Mouse (Mus musculus) urinary bladder, postnatal 14 days (tissue): Measurements from ENCODE around the gene Dgkg.

ENCODE experiments used
- DNase-seq: peaks from one replicate; pipeline ENCODE4 v3.0.0; 2021; ENCODE audit warnings: low spot score

Dgkg gene

DNA sequence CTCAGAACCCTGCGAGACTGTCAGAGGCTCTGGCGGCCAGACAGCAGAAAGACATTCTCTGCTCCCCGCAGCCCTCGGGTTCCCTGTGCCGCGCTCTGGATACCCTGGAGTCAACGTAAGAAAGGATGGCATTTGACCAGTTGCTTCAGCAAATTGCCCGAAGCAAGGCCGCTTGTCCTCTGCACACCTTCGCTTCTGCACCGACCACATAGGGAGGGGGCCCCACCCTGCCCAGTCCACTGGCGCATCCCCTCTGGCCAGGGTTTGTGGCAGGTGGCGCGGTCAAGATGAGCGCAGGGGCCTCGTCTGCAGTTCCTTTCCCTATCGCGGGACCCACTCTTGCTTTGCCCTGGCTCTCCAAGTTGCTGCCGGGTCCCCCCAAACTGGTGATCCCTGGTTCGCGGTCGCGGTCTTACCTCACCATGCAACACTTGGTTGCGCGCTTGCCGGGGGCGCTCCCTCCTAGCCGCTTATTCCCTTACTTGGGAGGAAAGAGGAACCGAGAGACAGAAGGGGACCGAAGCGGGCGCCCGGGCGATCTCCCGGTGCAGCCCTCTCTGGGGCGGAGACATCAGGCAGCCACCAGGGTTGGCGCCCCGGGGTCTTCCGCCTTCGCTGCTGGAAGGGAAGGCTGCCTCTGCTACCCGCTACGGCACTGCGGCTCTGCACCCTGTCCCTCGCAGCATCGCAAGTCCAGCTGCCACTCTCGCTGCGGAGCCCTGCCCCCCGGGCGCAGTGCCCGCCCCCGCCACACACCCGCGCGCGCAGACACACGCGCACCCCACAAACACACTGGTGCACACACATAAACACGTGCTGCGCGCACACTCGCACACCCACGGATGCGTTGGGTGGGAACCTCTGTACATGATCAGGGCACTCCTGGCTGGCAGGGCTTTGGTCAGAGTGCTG lies at the start of gene Dgkg:
TSS of gene Dgkg (minus strand) at position 689 of the 912 bp plus-strand sequence.
- peak; percentile 26 for DNase-seq

DNA sequence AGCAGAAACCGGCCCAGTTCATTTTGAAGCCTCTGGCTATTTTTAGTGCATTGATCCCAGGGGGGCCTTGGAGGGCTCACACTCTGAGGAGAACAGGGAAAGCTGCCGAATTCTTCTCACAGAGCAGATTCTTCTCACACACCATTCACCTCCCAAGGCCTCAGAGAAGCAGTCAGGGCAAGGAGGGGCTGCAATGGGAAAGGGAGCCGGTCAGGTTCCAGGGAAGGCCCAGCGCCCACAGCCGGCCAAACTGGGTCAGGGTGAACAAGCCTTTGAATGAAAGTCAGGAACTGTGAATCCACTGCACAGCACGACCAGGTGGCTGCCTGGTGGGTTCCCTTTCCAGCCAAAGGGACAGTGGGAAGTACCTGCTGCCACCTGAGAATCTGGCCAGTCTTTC lies 47.9 kb upstream of the Dgkg start:
- DNase-seq, result no peak

DNA sequence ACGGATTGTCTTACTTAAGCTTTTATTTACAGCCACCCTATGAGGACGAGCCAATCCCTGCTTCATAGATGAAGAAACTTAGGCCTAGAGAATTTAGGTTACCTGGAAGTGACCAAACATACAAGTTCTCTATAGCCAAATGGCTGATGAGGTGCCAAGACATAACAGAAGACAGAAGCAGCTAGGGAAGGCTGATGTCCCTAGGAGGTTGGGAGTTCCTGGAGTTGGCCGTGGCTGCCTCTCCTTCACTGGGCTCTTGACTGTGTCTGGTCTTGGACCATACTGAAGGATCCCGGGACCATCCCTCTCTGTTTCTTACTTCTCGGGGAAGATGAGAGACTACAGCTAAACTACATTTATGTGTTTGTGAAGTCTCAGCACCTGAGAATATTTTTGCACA lies 47.1 kb upstream of the Dgkg start:
- no peak for DNase-seq

DNA sequence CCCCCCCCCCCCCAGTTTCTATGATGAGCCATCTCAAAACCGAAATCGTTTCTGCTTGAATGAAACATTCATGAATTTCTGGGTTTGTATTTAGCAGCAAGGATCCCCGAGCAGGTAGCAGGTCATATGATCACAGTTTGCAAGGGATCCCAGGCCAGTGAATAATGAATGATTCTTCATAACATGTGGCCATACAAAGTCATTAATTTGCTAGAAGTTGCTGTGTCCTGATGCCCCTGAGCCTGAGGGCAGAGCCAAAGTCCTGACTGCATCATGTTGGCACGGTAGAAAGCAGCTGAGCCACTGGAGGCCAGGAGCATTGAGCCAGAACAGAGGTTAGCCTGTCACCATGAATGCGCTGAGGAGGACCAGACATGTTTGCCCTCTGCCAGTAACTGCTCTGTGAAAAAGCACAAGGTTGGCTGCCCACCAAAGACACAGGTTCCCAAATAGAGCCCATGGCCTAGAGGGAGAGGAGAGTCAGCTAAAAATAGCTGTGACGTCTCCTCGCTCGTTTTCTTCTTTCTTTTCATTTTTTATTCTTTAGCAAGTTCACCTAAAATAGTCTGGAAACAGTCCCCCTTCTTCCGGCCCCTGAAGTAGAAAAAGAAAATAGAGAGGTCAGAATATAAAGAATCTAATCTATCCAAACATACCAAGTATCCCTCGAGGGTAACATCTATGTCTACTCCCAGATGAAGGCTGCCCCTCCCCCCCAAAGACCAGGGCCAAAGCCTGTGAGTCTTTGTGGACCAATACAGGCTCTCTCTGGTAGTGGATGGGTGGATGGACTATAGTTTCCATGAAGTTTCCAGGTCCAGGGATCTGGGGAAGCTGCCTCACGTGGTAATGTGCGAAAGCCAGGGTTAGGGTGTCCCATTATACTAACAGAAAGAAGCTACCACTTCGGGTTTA lies 42.1 kb upstream of the Dgkg start:
- peak; percentile 10 for DNase-seq

DNA sequence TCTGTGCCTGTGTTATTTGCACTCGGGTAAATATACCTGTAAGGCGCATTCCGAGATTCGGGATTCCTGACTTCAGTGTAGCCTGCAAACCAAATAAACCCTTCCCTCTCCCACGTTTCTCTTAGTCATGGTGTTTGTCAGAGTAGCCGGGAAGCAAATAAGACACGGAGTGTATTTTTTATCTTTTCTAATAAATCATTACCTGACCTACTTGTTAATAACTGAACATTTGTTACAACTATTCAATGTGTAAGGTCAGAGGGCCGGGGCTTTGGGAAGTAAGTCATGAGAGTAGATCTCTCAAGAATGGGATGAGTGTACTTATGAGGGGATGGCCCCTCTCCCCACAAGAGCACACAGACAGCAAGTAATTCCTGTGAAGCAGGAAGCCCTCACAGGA lies 41.1 kb upstream of the Dgkg start:
- no peak for DNase-seq

DNA sequence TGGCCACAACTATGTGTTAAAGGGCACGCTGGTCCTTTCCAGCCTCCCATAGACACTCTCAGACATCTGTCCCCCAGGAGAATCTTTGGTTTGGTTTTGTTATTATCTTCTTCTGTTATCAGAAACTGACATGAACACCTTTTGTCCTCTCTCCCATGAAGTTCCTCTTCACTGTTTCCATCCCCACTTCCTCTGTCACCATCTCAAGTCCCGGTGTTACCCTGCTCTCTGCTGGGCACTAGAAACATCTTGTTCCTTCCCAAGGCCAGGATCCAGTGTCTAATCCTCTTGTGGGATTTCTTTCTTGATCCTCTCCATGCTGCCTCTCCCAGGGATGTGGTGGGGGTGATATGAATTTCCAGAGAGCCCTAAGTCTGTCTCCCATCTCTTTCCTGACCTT lies 32.6 kb upstream of the Dgkg start:
- no peak for DNase-seq

DNA sequence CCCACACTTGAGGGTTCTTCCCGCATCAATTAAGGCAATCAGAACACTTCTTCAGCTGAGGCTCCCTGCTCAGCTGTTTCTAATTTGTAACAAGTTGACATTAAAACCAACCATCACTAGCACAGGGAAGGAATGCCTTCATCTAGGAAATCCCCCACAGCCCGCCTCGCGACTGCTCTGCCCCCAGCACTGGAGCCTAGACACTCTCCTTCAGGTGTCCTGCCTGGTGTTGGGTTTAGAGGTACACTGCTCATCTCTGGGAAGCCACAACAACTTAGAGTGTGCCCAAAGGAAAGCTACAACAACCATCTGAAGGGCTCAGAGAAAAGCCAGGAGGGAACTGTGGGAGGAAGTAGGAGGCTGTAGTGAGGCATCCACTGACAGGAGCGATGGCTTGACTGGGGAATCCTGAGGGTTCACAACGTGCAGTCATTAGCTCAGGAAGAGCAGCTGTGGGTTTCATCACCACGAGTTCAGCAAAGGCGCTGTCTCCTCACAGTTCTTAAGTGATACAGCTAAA lies 30.8 kb upstream of the Dgkg start:
- DNase-seq, result no peak

DNA sequence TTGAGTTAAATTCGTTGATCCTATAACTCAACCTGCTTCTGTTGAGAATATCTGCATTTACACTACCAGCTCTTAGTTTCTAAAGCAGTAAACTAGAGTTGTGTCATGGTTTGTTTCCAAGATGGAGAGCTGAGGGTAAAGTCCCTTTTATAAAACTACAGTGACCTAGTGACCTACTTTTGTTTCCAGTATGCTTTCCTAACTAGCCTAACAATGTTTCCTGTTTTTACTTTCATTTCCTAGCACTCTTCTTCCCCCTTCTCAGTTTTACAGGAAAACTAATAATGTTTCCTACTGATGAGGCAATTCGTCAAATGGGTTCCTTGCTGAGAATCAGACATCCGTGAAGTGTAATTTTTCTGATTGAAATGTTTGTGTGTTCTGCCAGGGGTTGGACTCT lies 26.6 kb upstream of the Dgkg start:
- DNase-seq, result no peak

DNA sequence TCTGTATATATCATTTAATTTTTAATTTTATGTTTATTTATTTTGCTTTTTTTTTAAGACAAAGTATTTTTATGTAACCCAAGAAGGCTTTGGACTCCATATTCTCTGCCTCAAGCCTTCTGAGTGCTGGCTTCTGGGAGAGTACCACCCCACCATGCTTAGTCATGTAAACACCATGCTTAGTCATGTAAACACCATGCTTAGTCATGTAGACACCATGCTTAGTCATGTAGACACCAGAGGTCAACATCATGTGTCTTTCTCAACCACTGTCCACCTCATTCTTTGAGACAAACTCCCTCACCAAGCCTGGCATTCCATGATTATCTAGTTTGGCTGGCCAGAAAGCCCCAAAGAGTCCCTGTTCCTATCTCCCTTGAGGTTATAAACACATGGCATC lies 25.7 kb upstream of the Dgkg start:
- no peak for DNase-seq

DNA sequence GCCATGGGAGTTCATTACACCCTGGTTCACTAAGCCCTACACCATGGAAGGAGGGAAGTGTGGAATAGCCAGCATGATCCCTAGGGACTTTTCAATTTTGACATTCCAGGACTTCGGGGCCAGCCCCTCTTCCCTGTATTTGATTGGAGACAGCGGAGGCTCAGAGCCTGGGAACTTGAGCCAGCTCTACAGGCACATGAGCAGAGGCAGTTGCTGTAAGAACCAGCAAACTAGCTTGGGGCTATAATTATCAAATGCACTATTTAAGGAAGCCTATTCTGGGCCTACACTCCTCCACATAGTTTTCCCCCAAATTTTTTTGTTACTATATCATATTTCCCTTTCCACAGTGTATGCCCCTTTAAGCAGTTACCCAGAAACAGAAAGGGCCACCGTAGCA lies 22.6 kb upstream of the Dgkg start:
- DNase-seq, result no peak

DNA sequence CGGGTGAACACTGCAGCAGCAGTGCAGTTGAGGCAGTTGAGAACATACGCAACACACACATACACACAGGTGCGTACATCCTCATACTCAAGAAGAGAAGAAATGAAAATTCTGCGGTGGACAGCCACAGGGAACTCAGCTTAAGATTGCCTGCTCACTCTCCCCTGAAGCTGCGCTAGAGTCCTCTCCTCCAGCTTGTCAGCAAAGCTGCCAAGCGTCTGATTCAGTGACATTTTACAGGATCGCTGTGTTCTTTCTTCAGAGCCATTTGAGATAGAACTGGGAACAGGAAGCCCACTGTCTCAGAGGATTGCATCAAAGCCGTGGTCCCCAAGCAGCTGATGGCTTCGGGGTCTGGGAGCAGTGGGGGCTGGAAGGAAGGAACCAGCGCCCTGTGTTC lies 17.6 kb upstream of the Dgkg start:
- DNase-seq, result no peak

DNA sequence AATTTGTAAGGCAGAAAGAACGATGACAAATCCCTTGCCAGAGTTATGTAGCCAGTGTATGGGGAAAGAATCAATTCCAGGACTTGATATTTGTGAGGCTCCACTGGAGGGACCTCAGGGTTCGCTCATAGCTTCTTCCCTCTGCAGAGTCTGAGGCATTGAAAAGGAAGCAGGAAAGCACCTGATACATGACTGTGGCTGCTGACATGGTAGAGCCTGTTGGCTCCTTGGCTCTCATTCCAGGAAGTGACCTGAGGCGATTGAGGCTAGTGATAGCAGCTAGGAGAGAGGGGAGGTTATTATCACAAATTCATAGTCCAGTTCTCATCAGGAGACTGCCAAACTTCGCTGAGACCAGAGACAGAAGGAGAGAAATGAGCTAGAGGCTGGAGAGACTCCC lies 17.1 kb upstream of the Dgkg start:
- peak; percentile 55 for DNase-seq

DNA sequence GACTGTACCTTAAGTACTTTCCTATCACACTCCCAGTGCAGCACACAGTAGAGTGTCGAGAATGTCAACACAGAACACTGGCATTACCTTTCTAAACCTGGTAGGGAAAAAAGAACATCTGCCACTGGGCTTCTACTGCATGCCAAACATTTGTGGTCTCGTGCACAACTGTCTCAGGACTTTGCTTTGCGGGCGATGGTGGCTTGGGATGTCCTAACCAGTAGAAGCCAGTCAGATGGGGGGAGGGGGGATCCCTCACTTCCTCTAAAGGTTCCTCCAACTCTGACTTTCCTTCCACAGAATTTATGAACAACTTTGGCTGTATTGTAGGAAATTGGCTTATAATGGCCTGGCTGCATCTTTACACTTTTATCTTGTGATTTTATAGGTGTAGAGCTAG lies 7.0 kb upstream of the Dgkg start:
- DNase-seq, result no peak

DNA sequence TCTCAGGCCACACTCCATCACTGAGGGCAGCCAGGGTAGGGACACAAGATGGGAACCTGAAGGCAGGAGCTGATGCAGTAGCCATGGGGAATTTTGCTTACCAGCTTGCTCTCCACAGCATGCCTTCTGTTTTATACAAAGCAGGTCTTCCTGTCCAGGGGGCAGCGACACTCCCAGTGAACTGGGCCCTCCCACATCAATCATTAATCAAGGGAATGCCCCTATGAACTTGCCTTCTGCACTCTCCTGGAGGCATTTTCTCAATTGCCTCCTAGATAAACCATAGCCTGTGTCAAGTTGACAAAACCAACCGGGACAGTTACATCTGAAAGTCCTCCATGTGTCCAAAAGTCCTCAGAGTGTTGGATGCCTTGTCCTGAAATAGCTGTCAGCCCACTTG lies 6.1 kb upstream of the Dgkg start:
- no peak for DNase-seq

DNA sequence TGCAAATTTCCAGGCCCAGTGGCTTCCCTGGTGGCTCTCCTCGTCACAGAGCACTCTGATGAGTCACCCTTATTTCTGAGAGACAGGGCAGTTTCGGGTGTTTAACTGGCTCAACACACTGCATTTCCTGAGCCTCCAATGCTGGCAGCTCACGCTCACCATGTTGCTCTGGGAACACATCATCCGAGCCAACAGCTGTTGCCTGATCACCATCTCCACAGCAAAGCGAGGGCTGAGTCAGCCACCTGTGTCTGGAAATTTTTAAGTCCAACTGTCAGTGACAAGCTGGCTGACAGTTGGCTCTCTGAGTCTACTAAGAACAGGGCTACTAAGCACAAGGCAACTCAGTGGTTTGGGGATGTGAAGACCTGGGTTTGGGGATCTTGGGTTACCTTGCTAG lies 4.1 kb upstream of the Dgkg start:
- no peak for DNase-seq

DNA sequence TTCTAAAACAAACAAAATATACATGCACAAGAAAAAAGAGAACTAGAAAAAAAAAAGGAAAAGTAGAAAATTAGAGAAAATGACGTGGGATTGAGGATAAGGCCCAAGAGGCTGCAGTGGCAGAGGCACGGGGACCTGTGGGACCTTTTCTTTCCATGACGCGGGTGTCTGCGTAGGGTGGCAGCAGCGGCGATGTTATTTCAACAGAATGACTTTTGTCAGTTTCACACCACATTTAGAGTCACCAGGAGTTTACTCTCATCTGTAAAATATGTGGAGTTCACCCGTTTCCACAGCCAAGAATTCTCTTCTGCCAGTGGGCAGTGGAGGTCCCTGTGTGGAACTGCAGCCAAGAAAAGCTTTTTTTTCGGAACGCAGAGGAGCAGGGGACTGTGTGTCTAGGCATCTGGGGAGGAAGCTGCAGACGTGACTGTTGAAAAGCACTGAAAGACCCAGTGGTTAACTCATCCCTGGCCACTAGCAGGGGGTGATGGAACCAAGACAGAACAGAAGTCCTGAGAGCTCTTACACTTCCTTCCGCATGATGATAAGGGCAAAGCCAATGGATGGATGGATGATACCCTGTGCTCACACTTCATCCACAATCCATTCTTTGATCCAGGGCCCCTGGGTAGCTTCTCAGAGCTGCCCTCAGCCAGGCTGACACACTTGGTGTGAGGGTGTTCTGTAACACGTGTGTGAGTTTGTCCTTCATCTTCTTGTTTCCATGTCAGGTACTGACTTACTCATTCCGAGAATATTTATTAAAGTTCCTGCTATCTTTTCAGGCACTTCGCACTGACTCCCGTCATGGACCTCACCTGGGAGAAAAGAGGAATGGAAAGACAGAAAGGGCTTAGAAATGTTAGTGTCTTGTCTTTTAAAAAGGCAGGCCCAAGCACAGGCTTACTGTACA lies 1.1 kb upstream of the Dgkg start:
- DNase-seq, result no peak

DNA sequence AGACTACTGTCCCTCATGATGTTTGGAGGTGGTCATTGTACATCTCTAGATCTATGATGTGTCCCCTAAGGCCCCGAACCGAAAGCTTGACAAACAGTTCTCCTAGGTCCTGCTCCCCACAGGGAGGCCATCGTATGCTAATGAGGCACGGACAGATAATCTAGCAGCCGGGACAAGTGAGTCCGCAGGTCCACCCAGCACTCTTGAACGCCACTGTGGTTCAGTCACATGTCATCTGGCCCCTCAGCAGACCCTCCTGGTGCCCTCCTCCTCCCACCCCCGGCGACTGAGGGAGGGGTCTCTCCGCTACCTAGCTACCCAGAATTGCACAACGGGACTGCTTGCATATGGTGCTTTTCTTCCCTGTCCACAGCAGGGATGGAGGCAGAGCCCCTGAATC lies 1.2 kb downstream of the Dgkg start:
- no peak for DNase-seq

DNA sequence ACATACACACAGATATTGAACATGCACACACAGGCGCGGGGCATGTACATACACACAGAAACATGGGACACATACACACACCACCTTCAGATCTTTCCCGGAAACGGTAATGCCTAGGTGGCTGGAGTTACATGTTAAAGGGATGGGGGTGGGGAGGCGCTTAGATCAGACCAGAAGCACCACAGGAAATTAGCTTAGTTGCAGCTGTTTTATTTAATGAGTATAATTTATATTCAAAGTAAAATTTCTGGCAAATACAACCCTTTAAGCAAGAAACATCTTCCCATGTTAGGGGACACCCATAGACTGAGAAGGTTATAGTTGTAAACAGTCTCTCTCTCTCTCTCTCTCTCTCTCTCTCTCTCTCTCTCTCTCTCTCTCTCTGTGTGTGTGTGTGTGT lies 1.8 kb downstream of the Dgkg start:
- DNase-seq, result no peak

DNA sequence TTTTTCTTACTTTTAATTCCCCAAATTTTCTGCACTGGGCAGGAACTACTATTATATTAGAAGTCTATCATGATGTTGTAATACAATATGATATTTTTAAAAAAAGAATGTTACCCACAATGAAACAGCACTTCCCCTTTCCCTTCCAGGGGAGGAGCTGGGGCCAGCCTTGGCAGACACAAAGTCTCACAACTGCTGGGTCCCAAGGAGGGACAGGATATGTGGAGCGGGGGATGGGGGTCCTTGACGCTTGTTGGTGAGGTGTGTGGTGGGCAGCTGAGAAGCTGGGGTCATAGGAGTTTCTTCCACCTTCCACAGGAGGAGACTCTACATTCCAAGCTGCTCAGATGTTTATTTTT lies 2.6 kb downstream of the Dgkg start:
- DNase-seq, result no peak

DNA sequence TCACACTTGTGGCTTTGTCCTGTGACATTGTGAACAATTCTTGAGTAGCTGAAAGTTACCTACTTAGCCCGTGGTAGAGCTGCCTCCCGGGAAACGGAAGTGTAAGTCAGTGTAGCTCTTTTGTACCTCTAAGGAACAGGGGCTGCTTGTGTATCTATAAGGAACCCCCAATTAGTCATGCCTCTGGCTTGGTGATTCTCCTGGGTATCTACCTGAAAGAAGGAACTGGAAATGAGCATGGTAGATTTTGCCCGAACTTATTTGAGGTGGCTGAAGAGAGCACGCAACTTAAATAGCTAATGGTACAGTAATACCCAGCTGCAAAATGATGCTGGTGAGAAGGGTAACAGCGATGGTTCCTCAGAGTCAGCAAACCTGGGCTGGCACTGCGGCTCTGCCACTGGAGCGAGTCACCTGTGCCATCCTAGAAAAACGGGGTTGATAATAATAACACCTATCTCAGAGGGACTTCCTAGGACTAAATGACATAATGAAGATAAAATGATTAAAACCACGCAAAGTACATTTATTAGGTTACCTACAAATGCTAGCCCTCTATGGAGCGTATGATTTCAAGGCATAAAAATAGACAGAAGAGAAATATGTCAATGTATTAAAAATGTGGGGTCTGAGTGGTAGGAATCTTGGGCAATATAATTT lies 3.1 kb downstream of the Dgkg start:
- DNase-seq, result no peak

DNA sequence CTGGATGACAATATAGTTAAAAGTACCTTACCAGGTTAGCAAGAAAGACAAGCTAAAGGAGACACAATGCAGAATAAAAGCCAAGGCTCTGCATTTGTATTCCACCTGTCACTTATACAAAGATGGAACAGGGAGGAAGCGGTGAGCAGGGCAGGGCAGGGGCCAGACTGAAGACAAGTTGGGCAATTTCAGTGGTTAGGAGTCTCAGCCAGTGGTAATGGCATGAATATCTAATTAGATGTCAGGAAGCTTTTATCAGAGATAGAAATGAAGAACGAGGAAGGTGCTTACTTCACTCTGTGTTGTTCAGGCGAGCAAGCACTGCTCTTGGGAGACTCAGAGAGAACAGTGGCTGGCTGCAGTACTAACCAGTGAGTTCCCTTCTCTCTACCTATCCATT lies 5.8 kb downstream of the Dgkg start:
- DNase-seq, result no peak
